Mouse (Mus musculus): ENCODE results near the gene Zdbf2. TPM values are rescaled to one million over a fixed set of nuclear protein-coding genes. Genes with fewer than 3 reads are reported as not detected.

Zdbf2 gene
- total RNA-seq (2012; rRNA removed), result not detected in 2 replicates
- not detected in 2 replicates for total RNA-seq (2014; rRNA removed)
- polyA plus RNA-seq (2012; ENCODE audit: insufficient read length, low read depth), result not detected in 2 replicates

- Histone ChIP-seq H3K4me3 (replicated peaks in 1 of 3; ENCODE audit: low read depth in 2 of 3, low read length in 2 of 3, poor library complexity in 1 of 3) (no peak within 1 kb of the TSS), H3K4me2 (ENCODE audit: insufficient read depth, low read depth, poor library complexity, severe bottlenecking) (no peak within 1 kb of the TSS), H3K79me2 (replicated peaks; ENCODE audit: control insufficient read depth, extremely low read depth, insufficient read depth, poor library complexity, severe bottlenecking) (no peaks in the 10 kb centered on the region), H3K4me1 (ENCODE audit: control insufficient read depth in 1 of 2, insufficient read depth in 2 of 2) (no peaks in the 10 kb centered on the region), H3K27ac (ENCODE audit: insufficient read depth, low read depth) (no peak within 1 kb of the TSS), H3K9me3 (replicated peaks; ENCODE audit: low read length) (peaks cover 2% of the 10 kb centered on the region), H3K9ac (ENCODE audit: insufficient read depth, low read depth) (no peak within 1 kb of the TSS), H3K36me3 (replicated peaks in 1 of 2; ENCODE audit: control insufficient read depth in 1 of 2, insufficient read depth in 1 of 2, low read length in 1 of 2) (no peaks in the 10 kb centered on the region), H3K27me3 (replicated peaks) (no peaks in the 10 kb centered on the region)
- in situ Hi-C loops (cut with MboI; ENCODE audit: low pct_ligation_motif_present, low pct_unique_long_range_greater_than_20kb, low sequenced_read_pairs), result no loop called here
- DNase-seq (ENCODE audit: extremely low read depth), result no peak
- TF ChIP-seq CHD2 (IDR thresholded peaks at IDR 0.05; ENCODE audit: low read length) (no peak), MXI1 (IDR thresholded peaks at IDR 0.05; ENCODE audit: low read depth, low read length) (no peak), ZNF384 (IDR thresholded peaks at IDR 0.05; ENCODE audit: low read depth, low read length) (no peak), EP300 (IDR thresholded peaks at IDR 0.05; ENCODE audit: low read length) (no peak), TBP (conservative IDR thresholded peaks at IDR 0.05; ENCODE audit: low read depth, low read length) (no peak), ELF1 (IDR thresholded peaks at IDR 0.05; ENCODE audit: low read depth, low read length) (no peak), CHD1 (IDR thresholded peaks at IDR 0.05; ENCODE audit: low read depth, low read length) (no peak), MAX (IDR thresholded peaks at IDR 0.05; ENCODE audit: low read length) (no peak), KAT2A (IDR thresholded peaks at IDR 0.05; ENCODE audit: insufficient replicate concordance, low read length) (no peak), POLR2A (IDR thresholded peaks at IDR 0.05; ENCODE audit: low read depth, low read length) (no peak)
- dilution Hi-C loops (cut with MboI; ENCODE audit: extremely low pct_ligation_motif_present, extremely low pct_unique_long_range_greater_than_20kb, low sequenced_read_pairs), result no loop called here
These were observed at the start of gene Zdbf2 for GRCm38 (mm10) chr1:63272741-63273338. Zdbf2 (plus strand) TSS chr1:63273265.

DNA sequence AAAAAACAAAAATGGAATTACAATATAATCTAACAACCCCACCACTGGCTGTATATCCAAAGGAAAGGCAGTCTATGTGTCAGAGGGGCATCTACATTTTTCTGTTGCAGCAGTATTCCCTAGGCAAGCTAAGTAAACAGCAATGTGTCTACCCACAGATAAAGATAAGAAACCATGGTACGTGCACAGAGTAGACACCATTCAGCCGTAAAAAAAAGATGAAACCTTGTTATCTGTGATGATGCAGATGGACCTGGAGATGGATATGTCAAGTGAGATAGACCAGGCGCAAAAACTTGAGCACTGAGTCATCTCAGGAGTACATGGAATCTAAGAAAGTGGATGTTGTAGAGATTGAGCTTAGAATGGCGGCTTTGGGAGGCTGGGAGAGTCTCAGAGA, 48.1 kb upstream of the Zdbf2 start:
- H3K79me2 ChIP-seq (replicated peaks; ENCODE audit: control insufficient read depth, extremely low read depth, insufficient read depth, poor library complexity, severe bottlenecking), result no peaks in the 10 kb centered on the region
- H3K27me3 ChIP-seq (replicated peaks), result no peaks in the 10 kb centered on the region
- no peak for DNase-seq (ENCODE audit: extremely low read depth)
- no peak overlapping the region for H3K9ac ChIP-seq (ENCODE audit: insufficient read depth, low read depth)
- dilution Hi-C loops (cut with MboI; ENCODE audit: extremely low pct_ligation_motif_present, extremely low pct_unique_long_range_greater_than_20kb, low sequenced_read_pairs) (no loop called here), in situ Hi-C loops (cut with MboI; ENCODE audit: low pct_ligation_motif_present, low pct_unique_long_range_greater_than_20kb, low sequenced_read_pairs) (no loop called here)
- no peak for TF ChIP-seq BHLHE40 (IDR thresholded peaks at IDR 0.05; ENCODE audit: low read depth, low read length)
- TF ChIP-seq PAX5 (IDR thresholded peaks at IDR 0.05; ENCODE audit: low read length), result no peak
- TF ChIP-seq ZC3H11A (IDR thresholded peaks at IDR 0.05; ENCODE audit: low read depth, low read length), result no peak
- no peak for TF ChIP-seq MAFK (IDR thresholded peaks at IDR 0.05; ENCODE audit: insufficient replicate concordance, low read length)
- no peak for TF ChIP-seq HCFC1 (IDR thresholded peaks at IDR 0.05; ENCODE audit: low read depth, low read length)
- TF ChIP-seq UBTF (IDR thresholded peaks at IDR 0.05; ENCODE audit: low read depth, low read length), result no peak
- TF ChIP-seq SIN3A (IDR thresholded peaks at IDR 0.05; ENCODE audit: low read length), result no peak
- TF ChIP-seq CHD1 (IDR thresholded peaks at IDR 0.05; ENCODE audit: low read depth, low read length), result no peak
- H3K4me2 ChIP-seq (ENCODE audit: insufficient read depth, low read depth, poor library complexity, severe bottlenecking), result no peak overlapping the region
- H3K4me3 ChIP-seq (replicated peaks in 1 of 3; ENCODE audit: low read depth in 2 of 3, low read length in 2 of 3, poor library complexity in 1 of 3), result no peak overlapping the region
- no peaks in the 10 kb centered on the region for H3K9me3 ChIP-seq (replicated peaks; ENCODE audit: low read length)
- H3K4me1 ChIP-seq (ENCODE audit: control insufficient read depth in 1 of 2, insufficient read depth in 2 of 2), result no peaks in the 10 kb centered on the region
- no peak overlapping the region for H3K27ac ChIP-seq (ENCODE audit: insufficient read depth, low read depth)
- no peaks in the 10 kb centered on the region for H3K36me3 ChIP-seq (replicated peaks in 1 of 2; ENCODE audit: control insufficient read depth in 1 of 2, insufficient read depth in 1 of 2, low read length in 1 of 2)

Measured in CH12.LX (cell line).